Mouse (Mus musculus): ENCODE data around the gene Sh3tc1. TPM values are rescaled to one million over a fixed set of nuclear protein-coding genes. Genes with fewer than 3 reads are reported as not detected.

The Sh3tc1 gene
- polyA plus RNA-seq, 1 experiment: 18.9 TPM

- TF ChIP-seq CTCF (IDR thresholded peaks at IDR 0.05; ENCODE audit: control insufficient read depth, insufficient read depth, low read length) (no peak), POLR2A (IDR thresholded peaks at IDR 0.05; ENCODE audit: borderline replicate concordance, control insufficient read depth, low read depth, low read length) (no peak)
- Histone ChIP-seq H3K4me3 (replicated peaks; ENCODE audit: control insufficient read depth, low read depth, low read length) (no peak overlapping the region), H3K27ac (ENCODE audit: control insufficient read depth, insufficient read depth, low read depth, low read length, poor library complexity) (no peak overlapping the region), H3K4me1 (ENCODE audit: control insufficient read depth, insufficient read depth, low read length) (peaks cover 14% of the 10 kb centered on the region; the same call in 1 of the 2 replicates)
- WGBS: 56% methylated on average over 3 of the region's 3 CpGs
These were observed 13.9 kb downstream of the Sh3tc1 start for GRCm38 (mm10) chr5:35725840-35726239.

- TF ChIP-seq CTCF (IDR thresholded peaks at IDR 0.05; ENCODE audit: control insufficient read depth, insufficient read depth, low read length) (no peak), POLR2A (IDR thresholded peaks at IDR 0.05; ENCODE audit: borderline replicate concordance, control insufficient read depth, low read depth, low read length) (no peak)
- Histone ChIP-seq H3K4me1 (ENCODE audit: control insufficient read depth, insufficient read depth, low read length) (peaks cover 10% of the 10 kb centered on the region; the same call in 1 of the 2 replicates), H3K4me3 (replicated peaks; ENCODE audit: control insufficient read depth, low read depth, low read length) (no peak overlapping the region), H3K27ac (ENCODE audit: control insufficient read depth, insufficient read depth, low read depth, low read length, poor library complexity) (no peak overlapping the region)
- 65% methylated on average over 5 of the region's 5 CpGs for WGBS
These were observed 15.9 kb downstream of the Sh3tc1 start for GRCm38 (mm10) chr5:35723900-35724299.

DNA sequence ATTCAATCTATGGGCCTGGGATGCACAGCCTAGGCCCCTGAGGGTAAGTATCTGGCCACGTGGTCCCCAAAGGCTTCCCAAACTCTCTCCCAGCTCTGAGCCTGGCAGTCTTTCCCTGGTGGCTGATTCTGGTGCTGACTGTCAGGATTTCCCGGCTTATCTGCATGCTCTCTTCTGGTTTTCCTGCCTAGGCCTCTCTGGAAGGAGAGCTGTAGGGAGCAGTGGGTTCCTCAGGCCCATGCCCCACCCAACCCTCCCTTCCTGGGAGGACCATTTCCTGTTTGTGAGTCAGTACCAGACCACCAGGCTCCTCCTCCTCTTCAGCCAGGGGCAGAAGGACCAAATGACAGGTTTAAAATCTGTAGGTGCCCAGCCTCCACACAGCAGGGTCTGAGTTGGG lies 17.1 kb downstream of the Sh3tc1 start:
- no peak overlapping the region for H3K27ac ChIP-seq (ENCODE audit: control insufficient read depth, insufficient read depth, low read depth, low read length, poor library complexity)
- TF ChIP-seq CTCF (IDR thresholded peaks at IDR 0.05; ENCODE audit: control insufficient read depth, insufficient read depth, low read length) (no peak), POLR2A (IDR thresholded peaks at IDR 0.05; ENCODE audit: borderline replicate concordance, control insufficient read depth, low read depth, low read length) (no peak)
- H3K4me3 ChIP-seq (replicated peaks; ENCODE audit: control insufficient read depth, low read depth, low read length): no peak overlapping the region
- WGBS: 24% methylated on average over 2 of the region's 2 CpGs
- H3K4me1 ChIP-seq (ENCODE audit: control insufficient read depth, insufficient read depth, low read length): peaks cover 6% of the 10 kb centered on the region; the same call in 1 of the 2 replicates

GRCm38 (mm10) chr5:35721933-35722332 lies 17.9 kb downstream of the Sh3tc1 start:
- 89% methylated on average over 2 of the region's 2 CpGs for WGBS
- H3K4me1 ChIP-seq (ENCODE audit: control insufficient read depth, insufficient read depth, low read length): peaks cover 3% of the 10 kb centered on the region; the same call in 1 of the 2 replicates
- no peak for TF ChIP-seq CTCF (IDR thresholded peaks at IDR 0.05; ENCODE audit: control insufficient read depth, insufficient read depth, low read length)
- TF ChIP-seq POLR2A (IDR thresholded peaks at IDR 0.05; ENCODE audit: borderline replicate concordance, control insufficient read depth, low read depth, low read length): no peak
- no peak overlapping the region for H3K4me3 ChIP-seq (replicated peaks; ENCODE audit: control insufficient read depth, low read depth, low read length)
- H3K27ac ChIP-seq (ENCODE audit: control insufficient read depth, insufficient read depth, low read depth, low read length, poor library complexity): no peak overlapping the region

DNA sequence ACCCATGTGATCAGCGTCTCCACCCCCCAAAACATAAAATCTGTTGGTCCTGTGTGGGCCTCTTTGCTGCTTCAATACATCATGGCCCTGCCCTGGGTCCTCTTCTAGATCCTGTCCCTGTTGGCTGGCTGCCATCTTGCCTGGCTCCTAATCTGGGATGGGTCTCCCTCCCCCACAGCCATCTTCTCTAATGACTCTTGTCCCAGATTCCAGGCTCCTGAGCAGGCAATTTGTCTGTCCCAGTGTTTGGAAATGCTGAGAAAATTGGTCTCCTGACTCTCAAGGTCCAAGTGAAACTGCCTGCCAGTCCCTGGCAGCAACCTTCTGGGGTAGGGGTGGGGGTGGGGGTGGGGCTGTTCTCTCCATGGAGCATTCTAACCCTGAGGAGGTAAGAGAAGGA lies 19.9 kb downstream of the Sh3tc1 start:
- no peak for TF ChIP-seq CTCF (IDR thresholded peaks at IDR 0.05; ENCODE audit: control insufficient read depth, insufficient read depth, low read length)
- no peak overlapping the region for H3K4me3 ChIP-seq (replicated peaks; ENCODE audit: control insufficient read depth, low read depth, low read length)
- peaks cover 2% of the 10 kb centered on the region; the same call in 1 of the 2 replicates for H3K4me1 ChIP-seq (ENCODE audit: control insufficient read depth, insufficient read depth, low read length)
- WGBS: 93% methylated on average over 1 of the region's 1 CpGs
- H3K27ac ChIP-seq (ENCODE audit: control insufficient read depth, insufficient read depth, low read depth, low read length, poor library complexity): no peak overlapping the region

DNA sequence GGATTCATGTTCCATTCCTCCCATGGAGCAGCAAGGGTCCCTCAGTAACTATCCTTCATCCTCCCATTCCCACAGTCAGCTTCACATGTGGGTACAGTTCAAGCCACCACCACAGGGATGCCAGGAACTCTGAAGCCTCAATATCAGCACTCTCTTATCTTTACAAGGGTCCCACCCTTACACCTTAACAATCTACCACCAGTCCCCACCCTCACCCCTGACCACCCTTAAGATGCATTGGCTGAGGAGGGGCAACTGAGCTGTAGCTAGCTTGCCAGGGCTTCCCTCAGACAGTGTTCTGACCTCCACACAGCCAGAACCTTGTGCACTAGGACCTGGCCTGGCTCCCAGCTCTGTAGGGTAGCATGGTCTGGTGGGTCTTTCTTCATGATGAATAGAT lies 20.4 kb downstream of the Sh3tc1 start:
- H3K4me3 ChIP-seq (replicated peaks; ENCODE audit: control insufficient read depth, low read depth, low read length): no peak overlapping the region
- no peak overlapping the region for H3K27ac ChIP-seq (ENCODE audit: control insufficient read depth, insufficient read depth, low read depth, low read length, poor library complexity)
- H3K4me1 ChIP-seq (ENCODE audit: control insufficient read depth, insufficient read depth, low read length): peaks cover 2% of the 10 kb centered on the region; the same call in 1 of the 2 replicates
- TF ChIP-seq CTCF (IDR thresholded peaks at IDR 0.05; ENCODE audit: control insufficient read depth, insufficient read depth, low read length) (no peak), POLR2A (IDR thresholded peaks at IDR 0.05; ENCODE audit: borderline replicate concordance, control insufficient read depth, low read depth, low read length) (no peak)

DNA sequence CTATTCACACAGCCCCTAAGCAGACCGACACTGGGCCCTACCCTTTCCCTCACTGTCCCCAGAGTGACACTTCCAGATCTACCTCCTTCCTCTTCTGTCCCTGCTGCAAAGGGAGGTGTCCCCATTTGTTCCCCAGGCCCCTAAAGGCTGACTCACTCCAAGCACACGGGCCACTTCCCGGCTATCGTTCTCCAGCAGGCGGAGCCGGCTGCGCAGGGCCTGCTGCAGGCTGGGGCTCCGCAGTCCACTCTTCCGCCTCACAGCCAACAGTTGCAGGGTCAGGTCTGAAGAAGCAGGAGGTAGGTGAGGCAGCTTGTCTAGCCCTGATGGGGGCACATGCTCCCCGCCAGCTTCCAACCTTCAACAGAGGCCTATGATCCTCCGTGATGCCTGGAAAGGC lies 21.0 kb downstream of the Sh3tc1 start:
- TF ChIP-seq POLR2A (IDR thresholded peaks at IDR 0.05; ENCODE audit: borderline replicate concordance, control insufficient read depth, low read depth, low read length) (no peak), CTCF (IDR thresholded peaks at IDR 0.05; ENCODE audit: control insufficient read depth, insufficient read depth, low read length) (no peak)
- Histone ChIP-seq H3K4me1 (ENCODE audit: control insufficient read depth, insufficient read depth, low read length) (peaks cover 2% of the 10 kb centered on the region; the same call in 1 of the 2 replicates), H3K4me3 (replicated peaks; ENCODE audit: control insufficient read depth, low read depth, low read length) (no peak overlapping the region), H3K27ac (ENCODE audit: control insufficient read depth, insufficient read depth, low read depth, low read length, poor library complexity) (no peak overlapping the region)
- 80% methylated on average over 11 of the region's 11 CpGs for WGBS

- no peak overlapping the region for H3K27ac ChIP-seq (ENCODE audit: control insufficient read depth, insufficient read depth, low read depth, low read length, poor library complexity)
- 63% methylated on average over 4 of the region's 4 CpGs for WGBS
- peaks cover 1% of the 10 kb centered on the region; the same call in 1 of the 2 replicates for H3K4me1 ChIP-seq (ENCODE audit: control insufficient read depth, insufficient read depth, low read length)
- TF ChIP-seq CTCF (IDR thresholded peaks at IDR 0.05; ENCODE audit: control insufficient read depth, insufficient read depth, low read length): peak; percentile 31; the same call in 1 of the 2 replicates
- no peak for TF ChIP-seq POLR2A (IDR thresholded peaks at IDR 0.05; ENCODE audit: borderline replicate concordance, control insufficient read depth, low read depth, low read length)
- no peak overlapping the region for H3K4me3 ChIP-seq (replicated peaks; ENCODE audit: control insufficient read depth, low read depth, low read length)
These were observed 21.8 kb downstream of the Sh3tc1 start for GRCm38 (mm10) chr5:35717946-35718345.

DNA sequence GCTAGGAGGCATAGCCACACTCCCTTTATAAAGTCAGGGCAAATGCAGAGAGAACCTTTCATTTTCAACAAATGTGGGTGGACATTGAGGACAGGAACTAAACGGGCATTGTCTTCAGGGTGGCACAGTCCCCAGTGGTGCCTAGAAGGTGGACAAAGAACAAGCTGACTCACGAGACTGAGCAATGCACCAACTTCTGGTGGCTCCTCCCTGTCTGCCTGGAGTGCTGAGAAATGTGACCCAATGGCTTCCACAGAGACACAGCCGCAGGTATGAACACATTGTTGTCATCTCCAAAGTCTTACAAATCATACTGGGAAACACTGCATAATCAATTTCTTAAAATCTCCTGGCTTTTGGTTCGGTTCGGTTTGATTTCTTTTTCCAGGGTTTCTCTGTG lies 22.3 kb downstream of the Sh3tc1 start:
- WGBS: 74% methylated on average over 5 of the region's 5 CpGs
- no peaks in the 10 kb centered on the region; the same call in 1 of the 2 replicates for H3K4me1 ChIP-seq (ENCODE audit: control insufficient read depth, insufficient read depth, low read length)
- no peak for TF ChIP-seq POLR2A (IDR thresholded peaks at IDR 0.05; ENCODE audit: borderline replicate concordance, control insufficient read depth, low read depth, low read length)
- no peak for TF ChIP-seq CTCF (IDR thresholded peaks at IDR 0.05; ENCODE audit: control insufficient read depth, insufficient read depth, low read length)
- no peak overlapping the region for H3K4me3 ChIP-seq (replicated peaks; ENCODE audit: control insufficient read depth, low read depth, low read length)
- no peak overlapping the region for H3K27ac ChIP-seq (ENCODE audit: control insufficient read depth, insufficient read depth, low read depth, low read length, poor library complexity)

Measured in bone marrow, adult 2 months (tissue).